Mouse (Mus musculus) heart, postnatal 36 days (tissue): Measurements from ENCODE around the gene Arhgef26. TPM values are rescaled to one million over a fixed set of nuclear protein-coding genes. Genes with fewer than 3 reads are reported as not detected.

Experiments
- DNase-seq, 2 experiments: peaks; one replicate each; pipeline ENCODE4 v3.0.0; 2021 to 2022
- intact Hi-C: fragments of 180-260 bp; cut with DNase I; formaldehyde crosslinking; loops from one replicate; pipeline ENCODE4 v1.15.1; 2025
- total RNA-seq, 2 experiments: library from RNA; stranded (reverse); gene quantifications; 2 replicates each; pipeline ENCODE4 v1.2.3; 2021

Arhgef26 gene
- 1 to 10 TPM; 2.3 to 3.1 TPM for total RNA-seq

GRCm38 (mm10) chr3:62338044-62338443, at the start of gene Arhgef26:
Gene Arhgef26, plus strand, starts transcription at chr3:62338344.
- intact Hi-C loops = loop anchor here (5.0 kb wide), 2 partner anchors 59 to 104 kb away; no protein-coding TSS in a partner anchor
- no peak for DNase-seq

- intact Hi-C loops = no loop called here
These were observed 27.7 kb upstream of the Arhgef26 start for GRCm38 (mm10) chr3:62310493-62310892.

GRCm38 (mm10) chr3:62311224-62311623, 26.9 kb upstream of the Arhgef26 start:
- DNase-seq = no peak
- intact Hi-C loops = no loop called here

More at GRCm38 (mm10) chr3:62310493-62310892, 27.7 kb upstream of the Arhgef26 start:
- no peak for DNase-seq

GRCm38 (mm10) chr3:62324708-62325107, 13.4 kb upstream of the Arhgef26 start:
- intact Hi-C loops = no loop called here
- DNase-seq = no peak

GRCm38 (mm10) chr3:62327903-62328302, 10.2 kb upstream of the Arhgef26 start:
- intact Hi-C loops = no loop called here
- DNase-seq = no peak

- intact Hi-C loops = loop anchor here (5.0 kb wide), 2 partner anchors 59 to 104 kb away; no protein-coding TSS in a partner anchor
- DNase-seq = no peak
These were observed 313 bp downstream of the Arhgef26 start for GRCm38 (mm10) chr3:62338461-62338853.

- intact Hi-C loops = loop anchor here (5.0 kb wide), 2 partner anchors 58 to 103 kb away; no protein-coding TSS in a partner anchor
- DNase-seq = peak; percentile 64 to 70
These were observed 841 bp downstream of the Arhgef26 start for GRCm38 (mm10) chr3:62338854-62339515.

GRCm38 (mm10) chr3:62339516-62340051, 1.4 kb downstream of the Arhgef26 start:
- intact Hi-C loops = loop anchor here (5.0 kb wide), 2 partner anchors 58 to 103 kb away; no protein-coding TSS in a partner anchor
- peak; percentile 43 to 55 for DNase-seq

GRCm38 (mm10) chr3:62340154-62340760, 2.1 kb downstream of the Arhgef26 start:
- intact Hi-C loops = no loop called here
- peak in 1 of 2 experiments; percentile 5 for DNase-seq

GRCm38 (mm10) chr3:62340861-62341260, 2.7 kb downstream of the Arhgef26 start:
- intact Hi-C loops = no loop called here
- DNase-seq = no peak

GRCm38 (mm10) chr3:62341496-62342205, 3.5 kb downstream of the Arhgef26 start:
- intact Hi-C loops = no loop called here
- DNase-seq = no peak

GRCm38 (mm10) chr3:62348514-62349217, 10.5 kb downstream of the Arhgef26 start:
- DNase-seq = no peak
- intact Hi-C loops = no loop called here

GRCm38 (mm10) chr3:62349218-62349897, 11.2 kb downstream of the Arhgef26 start:
- DNase-seq = no peak
- intact Hi-C loops = no loop called here

GRCm38 (mm10) chr3:62352071-62352470, 13.9 kb downstream of the Arhgef26 start:
- intact Hi-C loops = no loop called here
- DNase-seq = no peak

- intact Hi-C loops = no loop called here
These were observed 14.7 kb downstream of the Arhgef26 start for GRCm38 (mm10) chr3:62352876-62353275.

GRCm38 (mm10) chr3:62367882-62368281, 29.7 kb downstream of the Arhgef26 start:
- no peak for DNase-seq
- intact Hi-C loops = no loop called here

More at GRCm38 (mm10) chr3:62352876-62353275, 14.7 kb downstream of the Arhgef26 start:
- DNase-seq = no peak

- no peak for DNase-seq
- intact Hi-C loops = no loop called here
These were observed 34.7 kb downstream of the Arhgef26 start for GRCm38 (mm10) chr3:62372841-62373240.

GRCm38 (mm10) chr3:62374346-62374745, 36.2 kb downstream of the Arhgef26 start:
- DNase-seq = no peak
- intact Hi-C loops = loop anchor here (2.0 kb wide), 1 partner anchor 72 kb away; no protein-coding TSS in a partner anchor

GRCm38 (mm10) chr3:62374831-62375230, 36.7 kb downstream of the Arhgef26 start:
- intact Hi-C loops = loop anchor here (2.0 kb wide), 1 partner anchor 72 kb away; no protein-coding TSS in a partner anchor
- peak; percentile 8 to 25 for DNase-seq

- no peak for DNase-seq
- intact Hi-C loops = no loop called here
These were observed 38.6 kb downstream of the Arhgef26 start for GRCm38 (mm10) chr3:62376719-62377118.
